Mouse (Mus musculus): Measurements from ENCODE around the gene Pyy. TPM values are rescaled to one million over a fixed set of nuclear protein-coding genes. Genes with fewer than 3 reads are reported as not detected.
A peak's percentile ranks its signal among the peaks of the same experiment; 100 is the strongest.

Pyy gene
- not detected in 3 replicates for total RNA-seq (2017)

- ATAC-seq (replicated peaks; ENCODE audit: insufficient number of reproducible peaks, low FRiP score, low TSS enrichment, poor library complexity, severe bottlenecking) = no peak
Observed at GRCm38 (mm10) chr11:102107732-102108131, at the start of gene Pyy. TSS of gene Pyy (minus strand) at chr11:102107832.

DNA sequence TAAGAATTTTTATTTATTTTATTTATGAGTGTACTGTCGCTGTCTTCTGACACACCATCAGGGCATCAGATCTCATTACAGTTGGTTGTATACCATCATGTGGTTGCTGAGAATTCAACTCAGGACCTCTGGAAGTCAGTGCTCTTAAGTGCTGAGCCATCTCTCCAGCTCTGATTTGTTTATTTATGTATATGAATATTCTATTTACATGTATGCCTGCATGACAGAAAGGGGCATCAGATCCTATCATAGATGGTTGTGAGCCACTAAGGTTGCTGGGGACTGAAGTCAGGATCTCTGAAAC lies 49.1 kb upstream of the Pyy start:
- ATAC-seq (replicated peaks; ENCODE audit: insufficient number of reproducible peaks, low FRiP score, low TSS enrichment, poor library complexity, severe bottlenecking) = no peak

- peak; percentile 96 for ATAC-seq (replicated peaks; ENCODE audit: insufficient number of reproducible peaks, low FRiP score, low TSS enrichment, poor library complexity, severe bottlenecking)
Observed at GRCm38 (mm10) chr11:102156039-102156785, 48.6 kb upstream of the Pyy start, which contains the start of gene Tmem101. TSS of gene Tmem101 (minus strand) at chr11:102156404.

- ATAC-seq (replicated peaks; ENCODE audit: insufficient number of reproducible peaks, low FRiP score, low TSS enrichment, poor library complexity, severe bottlenecking) = no peak
Observed at GRCm38 (mm10) chr11:102147213-102147989, 39.8 kb upstream of the Pyy start.

- ATAC-seq (replicated peaks; ENCODE audit: insufficient number of reproducible peaks, low FRiP score, low TSS enrichment, poor library complexity, severe bottlenecking) = no peak
Observed at GRCm38 (mm10) chr11:102146531-102146930, 38.9 kb upstream of the Pyy start.

DNA sequence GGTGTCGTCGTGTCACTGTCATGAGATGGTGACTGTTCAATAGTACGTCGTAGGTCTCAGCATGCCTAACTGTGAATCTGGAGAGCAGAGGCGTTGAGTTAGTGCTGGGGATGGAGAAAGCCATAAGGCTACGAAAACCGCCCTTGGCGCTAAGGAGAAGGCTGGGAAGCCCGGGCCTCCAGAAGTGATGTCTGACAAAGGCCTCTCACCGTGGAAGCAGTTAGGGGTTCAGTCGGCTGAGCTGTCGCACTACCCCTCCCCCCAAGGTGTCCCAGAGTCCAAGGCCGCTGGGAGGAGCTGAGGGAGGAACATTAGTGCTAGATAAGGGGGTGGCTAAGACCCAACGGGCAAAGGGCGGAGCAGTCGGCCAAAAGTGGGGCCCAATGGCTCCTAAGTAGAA lies 38.4 kb upstream of the Pyy start:
- ATAC-seq (replicated peaks; ENCODE audit: insufficient number of reproducible peaks, low FRiP score, low TSS enrichment, poor library complexity, severe bottlenecking) = no peak

DNA sequence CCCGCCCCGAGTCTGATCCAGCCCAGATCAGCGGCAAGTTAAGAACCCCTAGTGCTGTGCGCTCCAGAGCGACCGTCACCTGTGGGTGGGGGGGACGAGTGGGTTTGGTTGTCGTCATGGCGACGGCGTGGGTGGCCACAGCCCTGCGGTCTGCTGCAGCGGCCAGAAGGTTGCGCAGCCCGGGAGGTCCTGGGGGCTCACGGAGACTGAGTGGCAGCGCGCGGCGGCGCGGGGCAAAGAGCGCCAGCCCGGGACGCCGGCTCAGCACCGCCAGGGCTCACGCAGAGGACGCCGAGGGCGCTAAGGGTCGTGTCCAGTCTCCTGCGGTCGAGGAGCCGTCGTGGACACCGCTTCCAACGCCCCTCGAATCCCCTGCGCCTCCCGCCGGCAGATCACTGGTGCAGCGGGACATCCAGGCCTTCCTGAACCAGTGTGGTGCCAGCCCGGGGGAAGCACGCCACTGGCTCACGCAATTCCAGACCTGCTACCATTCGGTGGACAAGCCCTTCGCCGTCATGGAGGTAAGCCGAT lies 37.9 kb upstream of the Pyy start, which contains the start of gene Nags:
Nags (plus strand) TSS at position 43 of the 531 bp plus-strand sequence.
- no peak for ATAC-seq (replicated peaks; ENCODE audit: insufficient number of reproducible peaks, low FRiP score, low TSS enrichment, poor library complexity, severe bottlenecking)

- no peak for ATAC-seq (replicated peaks; ENCODE audit: insufficient number of reproducible peaks, low FRiP score, low TSS enrichment, poor library complexity, severe bottlenecking)
Observed at GRCm38 (mm10) chr11:102144957-102145470, 37.4 kb upstream of the Pyy start.

DNA sequence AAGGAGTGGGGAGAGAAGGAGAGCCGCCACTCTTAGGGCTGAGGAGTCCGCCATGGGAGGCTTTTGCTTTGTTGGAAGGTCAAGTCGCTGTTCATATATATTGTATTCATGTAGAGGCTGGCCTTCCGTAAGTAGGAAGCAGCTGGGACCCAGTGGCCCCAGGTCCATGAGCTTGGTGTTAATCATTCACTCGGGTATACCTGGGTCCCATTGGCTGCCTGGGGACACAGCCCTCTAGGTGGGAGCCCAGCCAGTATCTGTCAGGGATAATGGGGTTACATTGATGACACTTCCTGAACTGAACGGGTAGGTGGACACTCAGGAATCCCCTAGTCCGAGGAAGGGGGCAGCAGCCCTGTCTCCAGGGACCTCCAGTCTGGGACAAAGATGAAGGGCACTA lies 34.7 kb upstream of the Pyy start:
- ATAC-seq (replicated peaks; ENCODE audit: insufficient number of reproducible peaks, low FRiP score, low TSS enrichment, poor library complexity, severe bottlenecking) = no peak

DNA sequence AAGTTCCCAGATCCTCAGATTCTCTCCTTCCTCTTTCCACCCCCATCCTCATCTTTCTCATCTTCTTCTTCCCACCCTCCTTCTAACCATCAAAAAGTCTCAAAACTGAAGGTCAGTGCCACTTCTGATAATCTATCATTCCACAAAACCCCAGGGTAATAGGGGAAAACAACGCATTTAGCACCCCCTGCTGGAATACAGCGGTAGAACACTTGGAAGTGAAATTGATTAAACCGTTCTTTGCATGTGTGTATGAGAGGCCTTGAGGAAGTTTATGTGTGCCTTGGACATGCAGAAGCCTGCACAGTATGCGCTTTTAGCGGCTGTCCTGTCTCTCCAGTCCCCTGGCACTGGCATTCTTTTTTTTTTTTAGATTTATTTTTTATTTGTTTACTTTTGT lies 32.9 kb upstream of the Pyy start:
- peak; percentile 53; the same call in 1 of the 2 replicates for ATAC-seq (replicated peaks; ENCODE audit: insufficient number of reproducible peaks, low FRiP score, low TSS enrichment, poor library complexity, severe bottlenecking)

- peak; percentile 86 for ATAC-seq (replicated peaks; ENCODE audit: insufficient number of reproducible peaks, low FRiP score, low TSS enrichment, poor library complexity, severe bottlenecking)
Observed at GRCm38 (mm10) chr11:102138447-102138740, 30.8 kb upstream of the Pyy start.

DNA sequence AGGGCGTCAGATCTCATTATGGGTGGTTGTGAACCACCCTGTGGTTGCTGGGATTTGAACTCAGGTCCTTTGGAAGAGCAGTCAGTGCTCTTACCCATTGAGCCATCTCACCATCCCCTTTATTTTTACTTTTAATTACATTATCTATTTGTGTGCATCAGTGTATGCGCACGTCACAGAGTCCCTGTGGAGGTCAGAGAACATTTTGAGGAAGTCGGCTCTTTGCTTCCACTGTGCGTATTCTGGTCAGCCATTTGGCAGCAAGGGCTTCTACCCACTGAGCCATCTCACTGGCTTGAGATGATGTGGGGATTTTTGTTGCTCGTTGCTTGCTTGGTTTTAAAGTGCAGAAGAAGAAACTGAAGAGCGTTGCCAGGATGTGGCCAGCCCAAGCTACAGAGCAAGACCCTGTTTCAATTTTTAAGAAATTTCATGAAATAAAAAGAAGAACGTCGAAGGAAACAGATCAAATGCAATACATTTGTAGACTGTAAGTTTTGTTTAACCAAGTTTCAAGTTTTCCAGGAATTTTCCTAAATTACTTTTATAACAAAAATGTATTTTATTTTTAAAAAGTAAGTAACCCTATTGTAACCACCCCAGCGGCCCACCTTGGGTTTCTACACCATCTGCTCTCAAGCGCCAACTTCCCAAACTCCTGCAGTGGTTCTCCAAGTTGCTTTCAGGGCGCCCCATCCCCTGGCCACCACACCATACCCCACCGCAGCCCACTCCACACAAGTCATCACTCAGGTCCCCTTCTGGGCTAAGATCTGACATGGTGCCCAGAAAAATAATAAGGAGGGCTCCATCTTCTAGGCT lies 30.2 kb upstream of the Pyy start:
- ATAC-seq (replicated peaks; ENCODE audit: insufficient number of reproducible peaks, low FRiP score, low TSS enrichment, poor library complexity, severe bottlenecking) = peak; percentile 60

DNA sequence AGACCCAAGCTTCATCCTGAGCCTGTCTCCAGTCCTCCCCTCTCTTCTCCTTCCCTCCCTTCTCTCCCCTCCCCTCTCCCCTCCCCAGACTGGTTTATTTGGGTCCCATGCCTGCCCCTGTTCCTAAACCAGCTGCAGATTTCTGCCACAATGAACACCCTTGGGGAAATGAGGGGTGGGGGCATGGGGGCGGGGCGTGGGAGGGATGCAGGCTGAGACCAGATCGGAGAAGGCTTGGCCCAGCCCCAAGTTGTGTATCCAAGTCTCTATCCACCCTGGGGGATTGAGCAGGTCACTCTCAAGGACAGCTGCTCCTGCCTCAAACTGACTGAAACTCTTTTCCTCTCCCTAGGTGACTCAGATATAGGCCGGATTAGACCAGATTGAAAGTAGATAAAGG lies 26.9 kb upstream of the Pyy start:
- ATAC-seq (replicated peaks; ENCODE audit: insufficient number of reproducible peaks, low FRiP score, low TSS enrichment, poor library complexity, severe bottlenecking) = no peak

GRCm38 (mm10) chr11:102117386-102117785 lies 9.8 kb upstream of the Pyy start:
- no peak for ATAC-seq (replicated peaks; ENCODE audit: insufficient number of reproducible peaks, low FRiP score, low TSS enrichment, poor library complexity, severe bottlenecking)

GRCm38 (mm10) chr11:102116241-102116640 lies 8.6 kb upstream of the Pyy start:
- ATAC-seq (replicated peaks; ENCODE audit: insufficient number of reproducible peaks, low FRiP score, low TSS enrichment, poor library complexity, severe bottlenecking) = no peak

DNA sequence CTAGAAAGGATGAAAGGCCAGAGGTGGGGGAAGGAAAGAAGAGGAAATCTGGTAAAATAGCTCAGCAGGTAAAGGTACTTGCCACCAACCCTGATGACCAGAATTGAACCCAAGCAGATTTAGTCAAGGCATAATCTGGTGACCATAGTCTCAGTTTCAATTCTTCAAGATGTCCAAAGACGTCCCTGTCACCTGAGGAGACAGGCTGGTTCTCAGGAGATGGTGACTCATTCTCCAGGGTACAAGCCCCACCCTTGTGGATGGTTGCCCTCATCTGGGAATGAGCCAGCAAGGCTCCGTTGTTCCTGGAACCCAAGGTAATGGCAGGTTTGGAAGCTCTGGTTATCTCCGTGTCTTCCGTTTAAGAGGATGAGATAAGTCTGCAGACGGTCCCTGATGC lies 3.9 kb upstream of the Pyy start:
- no peak for ATAC-seq (replicated peaks; ENCODE audit: insufficient number of reproducible peaks, low FRiP score, low TSS enrichment, poor library complexity, severe bottlenecking)

- no peak for ATAC-seq (replicated peaks; ENCODE audit: insufficient number of reproducible peaks, low FRiP score, low TSS enrichment, poor library complexity, severe bottlenecking)
Observed at GRCm38 (mm10) chr11:102106911-102107310, 721 bp downstream of the Pyy start.

- ATAC-seq (replicated peaks; ENCODE audit: insufficient number of reproducible peaks, low FRiP score, low TSS enrichment, poor library complexity, severe bottlenecking) = no peak
Observed at GRCm38 (mm10) chr11:102102485-102103258, 5.0 kb downstream of the Pyy start.
